Mouse (Mus musculus): ENCODE data around the gene Olfr153.
"Not testable (repeated sequence)": the region's sequence is repeated elsewhere in the genome, so short reads cannot be mapped to it uniquely, and the experiment has no call there.

The Olfr153 gene

GRCm38 (mm10) chr2:87531496-87531895, at the start of gene Olfr153:
TSS of gene Olfr153 (plus strand) at chr2:87531796.
- DNase-seq (ENCODE audit: extremely low spot score, low spot score), result no peak

- no peak for DNase-seq (ENCODE audit: extremely low spot score, low spot score)
Measured at GRCm38 (mm10) chr2:87482276-87482675, 49.3 kb upstream of the Olfr153 start.

GRCm38 (mm10) chr2:87496993-87497392, 34.6 kb upstream of the Olfr153 start, which contains the start of gene Pramel7:
TSS of gene Pramel7 (minus strand) at chr2:87497093.
- DNase-seq (ENCODE audit: extremely low spot score, low spot score), result not testable (repeated sequence)

GRCm38 (mm10) chr2:87506265-87506664, 25.3 kb upstream of the Olfr153 start, which contains the start of gene Pramel6:
TSS of gene Pramel6 (plus strand) at chr2:87506565.
- no peak for DNase-seq (ENCODE audit: extremely low spot score, low spot score)

GRCm38 (mm10) chr2:87515046-87515445, 16.6 kb upstream of the Olfr153 start:
- no peak for DNase-seq (ENCODE audit: extremely low spot score, low spot score)

GRCm38 (mm10) chr2:87515457-87516060, 16.0 kb upstream of the Olfr153 start:
- no peak for DNase-seq (ENCODE audit: extremely low spot score, low spot score)

- DNase-seq (ENCODE audit: extremely low spot score, low spot score), result no peak
Measured at GRCm38 (mm10) chr2:87516581-87516980, 15.0 kb upstream of the Olfr153 start.

- no peak for DNase-seq (ENCODE audit: extremely low spot score, low spot score)
Measured at GRCm38 (mm10) chr2:87520651-87521050, 10.9 kb upstream of the Olfr153 start.

GRCm38 (mm10) chr2:87525899-87526616, 5.5 kb upstream of the Olfr153 start:
- peak; percentile 20 for DNase-seq (ENCODE audit: extremely low spot score, low spot score)

- no peak for DNase-seq (ENCODE audit: extremely low spot score, low spot score)
Measured at GRCm38 (mm10) chr2:87534826-87535225, 3.2 kb downstream of the Olfr153 start.

- DNase-seq (ENCODE audit: extremely low spot score, low spot score), result no peak
Measured at GRCm38 (mm10) chr2:87545442-87545841, 13.8 kb downstream of the Olfr153 start, which contains the start of gene Olfr1128. TSS of gene Olfr1128 (minus strand) at chr2:87545542.

GRCm38 (mm10) chr2:87573602-87574001, 42.0 kb downstream of the Olfr153 start, which contains the start of gene Olfr1129:
TSS of gene Olfr1129 (plus strand) at chr2:87573902.
- not testable (repeated sequence) for DNase-seq (ENCODE audit: extremely low spot score, low spot score)

Data from neural tube, embryonic 10.5 days (tissue).